Mouse (Mus musculus) splenic B cell, adult 2 months (primary cell): ENCODE data around the gene Sez6l.

Experiments
- DNase-seq: peaks from one replicate; pipeline ENCODE4 v3.0.0-alpha.2; 2011; ENCODE audit warnings: low read depth, low spot score
- H3K27me3 ChIP-seq: 2 replicates; pipeline ENCODE4 v1.6.1; 2012; ENCODE audit warnings: mild to moderate bottlenecking, low read length, moderate library complexity, mixed read lengths; ENCODE audit not compliant: control insufficient read depth, poor library complexity, insufficient read depth, severe bottlenecking
- H3K36me3 ChIP-seq: 2 replicates; pipeline ENCODE4 v1.6.1; 2012; ENCODE audit warnings: mild to moderate bottlenecking, low read length, moderate library complexity, mixed read lengths; ENCODE audit not compliant: control insufficient read depth, poor library complexity, insufficient read depth, severe bottlenecking

Sez6l gene

DNA sequence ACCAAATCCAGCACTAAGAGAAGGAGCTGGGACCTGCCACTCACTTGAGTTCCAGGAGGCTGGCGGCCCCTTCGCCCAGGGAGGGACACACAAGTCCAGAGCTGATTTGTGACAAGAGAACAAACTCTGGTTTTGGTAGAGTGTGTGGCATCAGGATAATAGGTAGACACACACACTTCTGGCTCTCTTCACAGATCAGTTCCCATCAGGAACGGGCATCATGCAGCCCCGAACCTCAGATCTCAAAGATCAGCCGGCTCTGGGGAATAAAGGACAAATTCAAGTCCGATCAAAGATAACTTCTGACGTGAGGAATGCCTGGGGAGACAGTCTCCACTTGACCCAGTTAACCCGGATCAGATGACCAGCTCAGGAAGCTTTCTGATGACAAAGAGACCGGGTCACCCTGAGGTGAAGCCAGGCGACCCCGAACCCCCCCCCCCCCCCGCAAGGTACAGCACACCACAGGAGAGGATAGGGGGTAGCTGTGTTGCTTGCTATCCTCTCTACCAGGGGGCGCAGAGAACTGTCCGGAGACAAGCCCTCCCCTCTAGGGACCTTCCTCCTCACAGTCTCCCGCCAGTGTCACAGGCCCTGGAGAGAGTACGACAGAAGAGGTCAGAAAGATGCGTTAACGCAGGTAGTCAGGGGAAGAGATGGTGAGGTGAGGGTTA lies 183.1 kb downstream of the Sez6l start:
- DNase-seq: no peak
- Histone ChIP-seq H3K27me3 (no peaks in the 10 kb centered on the region), H3K36me3 (no peaks in the 10 kb centered on the region)

DNA sequence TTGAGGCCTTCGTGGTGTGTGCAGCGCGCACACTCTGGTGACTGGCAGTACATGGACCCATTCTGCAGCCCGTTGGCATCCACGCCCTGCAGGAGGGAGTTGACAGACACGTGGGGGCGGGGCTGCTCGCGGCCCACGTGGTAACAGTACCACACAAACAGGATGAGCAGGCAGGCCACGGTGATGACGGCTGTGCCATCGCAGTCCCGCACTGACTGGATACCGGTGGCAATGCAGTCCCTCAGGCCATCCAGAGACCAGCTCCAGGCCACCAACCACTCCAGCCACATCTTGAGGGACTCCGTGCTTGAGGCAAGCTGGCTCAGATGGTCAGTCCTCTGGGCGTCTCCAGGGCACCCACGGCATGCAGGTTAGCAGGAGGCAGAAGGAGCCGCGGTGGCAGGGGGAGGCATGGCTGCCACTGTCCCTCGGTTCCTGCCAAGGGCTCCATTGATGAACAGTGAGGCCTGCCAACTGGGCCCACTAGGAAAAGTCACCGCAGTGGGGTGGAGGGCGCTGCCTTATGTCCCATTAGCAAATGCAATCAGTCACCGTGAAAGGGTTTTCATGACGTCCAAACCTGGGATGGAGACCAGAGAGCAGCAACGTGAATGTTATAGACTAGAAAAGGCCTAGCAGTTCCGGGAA lies 185.2 kb downstream of the Sez6l start:
- H3K36me3 ChIP-seq: no peaks in the 10 kb centered on the region
- DNase-seq: no peak
- H3K27me3 ChIP-seq: no peaks in the 10 kb centered on the region

DNA sequence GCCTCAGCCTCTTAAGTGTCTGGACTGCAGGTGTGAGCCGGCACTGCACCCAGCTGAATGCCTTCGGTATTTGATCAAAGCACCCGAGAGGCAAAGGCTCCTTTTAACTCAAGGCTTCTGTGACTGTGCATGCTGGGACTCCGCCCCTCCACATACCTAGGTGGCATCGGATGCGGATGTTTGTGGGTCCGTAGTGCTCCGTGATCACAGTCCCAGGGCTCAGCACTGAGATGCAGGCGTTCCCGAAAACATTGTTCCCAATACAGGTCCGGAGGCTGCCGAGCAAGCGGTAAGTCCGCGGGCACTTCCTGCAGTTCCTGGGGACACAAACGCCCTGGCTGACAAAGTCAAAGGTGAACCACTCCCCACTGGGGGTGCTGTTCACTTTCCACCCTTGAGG lies 186.0 kb downstream of the Sez6l start:
- no peaks in the 10 kb centered on the region for H3K27me3 ChIP-seq
- no peaks in the 10 kb centered on the region for H3K36me3 ChIP-seq
- DNase-seq: no peak

DNA sequence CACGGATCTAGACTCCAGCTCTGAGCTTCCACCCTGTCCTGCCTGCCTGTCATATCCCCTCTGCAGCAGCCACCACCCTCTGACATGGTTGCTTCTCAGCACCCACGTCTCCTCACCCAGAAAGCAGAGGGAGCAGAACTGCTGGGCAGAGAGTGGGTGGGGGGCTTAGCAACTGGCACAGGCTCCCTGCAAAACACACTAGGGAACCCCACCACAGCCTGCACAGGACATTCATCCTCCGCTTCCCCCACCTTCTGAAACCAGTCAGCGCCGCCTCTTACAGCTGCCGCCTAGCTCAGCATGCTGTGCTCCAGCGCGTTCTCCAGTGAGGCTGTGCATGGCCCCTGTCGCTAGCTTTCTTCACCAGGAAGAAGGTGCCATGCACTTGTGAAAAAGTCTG lies 187.6 kb downstream of the Sez6l start:
- no peaks in the 10 kb centered on the region for H3K27me3 ChIP-seq
- no peaks in the 10 kb centered on the region for H3K36me3 ChIP-seq

DNA sequence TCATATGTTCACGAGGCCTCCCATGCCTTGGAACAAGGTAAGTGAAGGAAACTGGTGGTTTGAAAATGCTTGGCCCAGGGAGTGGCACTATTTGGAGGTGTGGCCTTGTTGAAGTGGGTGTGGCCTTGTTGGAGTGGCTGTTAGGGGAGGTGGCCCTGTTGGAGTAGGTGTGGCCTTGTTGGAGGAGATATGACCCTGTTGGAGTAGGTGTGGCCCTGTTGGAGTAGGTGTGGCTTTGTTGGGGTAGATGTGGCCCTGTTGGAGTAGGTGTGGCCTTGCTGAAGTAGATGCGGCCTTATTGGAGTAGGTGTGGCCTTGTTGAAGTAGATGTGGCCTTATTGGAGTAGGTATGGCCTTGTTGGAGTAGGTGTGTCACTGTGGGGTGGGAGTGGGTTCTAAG lies 191.0 kb downstream of the Sez6l start:
- peak; percentile 15 for DNase-seq
- Histone ChIP-seq H3K36me3 (no peaks in the 10 kb centered on the region), H3K27me3 (no peaks in the 10 kb centered on the region)

More for the DNA sequence above, 187.6 kb downstream of the Sez6l start:
- no peak for DNase-seq

DNA sequence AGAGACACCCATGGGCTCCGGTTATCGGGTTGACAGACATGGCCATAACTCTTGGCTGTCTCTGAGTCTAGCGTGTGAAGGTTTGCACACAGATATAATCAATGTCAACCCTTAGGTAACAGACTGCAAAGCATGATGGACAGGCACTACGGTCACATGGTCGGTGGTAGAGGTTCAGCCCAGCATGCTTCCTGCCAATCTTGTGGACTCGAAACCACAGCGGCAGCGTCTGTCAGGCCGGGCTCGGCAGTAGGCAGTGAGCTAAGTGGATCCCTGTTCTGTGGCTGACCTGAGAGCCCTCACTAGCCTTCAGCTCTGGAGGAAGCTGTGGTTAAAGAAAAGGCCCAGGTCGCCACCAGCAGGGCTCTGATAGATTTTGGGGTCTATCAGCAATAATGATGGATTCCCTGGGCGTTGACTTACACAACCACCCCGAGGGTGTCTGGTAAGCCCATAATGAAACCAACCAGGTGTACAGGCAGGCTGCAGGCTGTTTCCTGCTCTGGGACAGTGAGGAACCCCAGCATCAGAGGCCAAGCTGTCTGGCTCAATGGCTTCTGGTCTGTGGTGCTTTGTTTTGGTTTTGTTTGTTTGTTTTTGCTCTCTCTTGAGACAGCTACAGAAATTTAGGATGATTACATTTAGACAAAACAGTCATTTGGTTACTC lies 192.0 kb downstream of the Sez6l start:
- H3K27me3 ChIP-seq: no peaks in the 10 kb centered on the region
- H3K36me3 ChIP-seq: no peaks in the 10 kb centered on the region
- peak; percentile 60 for DNase-seq

DNA sequence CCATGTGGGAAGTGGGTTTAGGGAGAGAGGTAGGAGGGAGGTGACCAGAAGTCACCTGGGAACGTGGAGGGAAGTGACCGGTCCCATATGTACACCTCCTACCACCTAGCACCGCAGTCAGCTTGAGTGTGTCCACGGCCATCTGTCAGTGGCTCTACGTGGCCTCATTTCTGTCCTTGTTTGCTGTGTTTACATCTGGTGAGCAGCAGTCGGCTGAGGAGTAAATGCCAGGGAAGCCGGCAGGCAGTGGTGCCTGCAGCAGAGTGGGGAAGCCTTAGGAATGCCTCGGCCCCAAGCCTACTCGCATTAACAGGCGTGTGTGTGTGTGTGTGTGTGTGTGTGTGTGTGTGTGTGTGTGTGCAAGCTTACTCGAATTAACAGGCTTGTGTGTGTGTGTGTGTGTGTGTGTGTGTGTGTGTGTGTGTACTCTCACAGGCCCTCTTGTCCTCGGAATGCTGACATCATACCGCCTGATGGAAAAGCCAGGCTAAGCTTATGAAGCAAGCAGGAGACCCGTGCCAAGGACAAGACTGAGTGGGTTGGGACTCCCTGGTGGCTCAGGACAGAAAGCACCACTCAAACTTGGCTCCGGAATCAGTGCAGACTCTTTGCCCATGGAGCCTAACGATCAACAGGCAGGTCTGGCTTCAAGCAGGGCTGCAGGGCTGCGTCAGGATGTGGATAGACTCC lies 194.2 kb downstream of the Sez6l start:
- no peaks in the 10 kb centered on the region; the same call in 1 of the 2 replicates for H3K36me3 ChIP-seq
- no peak for DNase-seq
- H3K27me3 ChIP-seq: no peaks in the 10 kb centered on the region

DNA sequence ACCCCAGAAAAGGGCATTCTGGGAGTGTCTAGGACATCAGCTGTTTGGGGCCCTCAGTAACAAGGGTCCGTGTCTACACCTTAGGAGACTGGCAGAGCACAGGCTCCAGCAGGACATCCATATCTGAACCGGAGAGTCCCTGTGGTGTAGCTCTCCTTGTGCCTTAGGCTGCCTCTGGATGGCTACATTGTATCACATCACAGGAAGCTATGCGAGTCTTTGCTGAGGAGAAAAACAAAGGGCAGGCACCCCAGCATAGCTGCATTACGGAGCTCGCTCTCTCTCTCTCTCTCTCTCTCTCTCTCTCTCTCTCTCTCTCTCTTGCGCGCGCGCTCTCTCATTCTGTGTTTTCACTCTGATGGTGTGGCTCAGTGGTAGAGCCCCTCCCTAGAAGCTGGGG lies 194.9 kb downstream of the Sez6l start:
- DNase-seq: no peak
- no peaks in the 10 kb centered on the region for H3K27me3 ChIP-seq
- H3K36me3 ChIP-seq: no peaks in the 10 kb centered on the region; the same call in 1 of the 2 replicates

DNA sequence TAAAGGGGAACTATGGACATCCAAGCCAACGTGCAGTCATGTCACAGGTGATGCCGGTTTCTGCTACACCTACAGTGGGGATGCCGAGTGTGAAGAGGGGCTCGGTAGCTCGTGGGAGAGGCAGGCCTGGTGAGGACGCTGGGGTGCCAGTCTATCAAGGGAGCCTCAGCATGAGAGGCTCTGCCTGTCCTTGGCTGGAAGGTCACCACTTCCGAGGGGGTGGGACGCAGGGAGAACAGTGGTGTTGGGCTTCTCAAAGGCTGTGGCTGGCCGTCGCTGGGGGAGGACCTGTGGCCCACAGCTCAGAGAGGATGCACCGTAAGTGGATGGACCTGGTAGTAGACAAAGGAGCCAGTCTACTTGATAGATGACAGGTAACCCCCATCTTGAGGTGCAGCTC lies 195.8 kb downstream of the Sez6l start:
- no peaks in the 10 kb centered on the region for H3K27me3 ChIP-seq
- no peak for DNase-seq
- H3K36me3 ChIP-seq: no peaks in the 10 kb centered on the region; the same call in 1 of the 2 replicates

DNA sequence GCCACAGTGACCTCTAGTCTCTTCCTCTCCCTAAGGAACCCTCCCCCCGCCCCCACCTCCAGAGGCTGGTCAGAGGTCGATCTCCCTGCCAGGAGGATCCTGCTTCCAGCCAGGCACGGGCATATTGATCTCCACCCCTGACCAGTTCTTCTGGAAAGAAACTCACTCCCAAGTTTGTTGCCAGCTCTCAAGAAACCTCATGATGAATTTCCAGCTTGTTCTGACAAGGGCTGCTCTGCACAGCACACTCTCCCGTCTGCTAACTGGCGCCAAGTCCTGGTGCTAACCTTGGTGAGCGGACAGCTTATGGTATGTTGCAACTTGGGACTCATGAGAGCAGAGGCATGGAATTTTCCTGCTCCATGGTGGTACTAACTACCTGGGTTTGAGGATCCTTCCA lies 198.3 kb downstream of the Sez6l start:
- DNase-seq: no peak
- H3K36me3 ChIP-seq: no peaks in the 10 kb centered on the region; the same call in 1 of the 2 replicates
- no peaks in the 10 kb centered on the region for H3K27me3 ChIP-seq

DNA sequence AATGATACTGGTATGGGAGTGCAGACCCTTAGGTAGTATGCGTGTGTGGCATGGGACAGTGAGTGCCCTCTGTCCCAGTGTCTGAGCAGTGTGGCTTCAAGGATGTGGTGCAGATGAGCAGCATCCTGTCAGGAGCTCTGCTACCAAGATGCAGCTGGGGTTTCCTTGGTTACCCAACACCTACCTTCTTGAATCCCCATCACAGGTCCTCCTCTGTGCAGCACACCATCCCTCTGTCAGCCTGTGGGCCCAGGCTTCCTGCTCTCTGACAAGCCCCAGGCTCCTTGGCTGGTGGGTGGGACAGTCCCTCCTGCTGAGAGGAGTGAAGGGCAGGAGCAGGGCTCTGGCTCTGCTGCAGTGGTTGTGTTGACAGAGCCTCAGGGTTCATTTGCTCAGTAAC lies 199.6 kb downstream of the Sez6l start:
- DNase-seq: no peak
- no peaks in the 10 kb centered on the region for H3K27me3 ChIP-seq
- H3K36me3 ChIP-seq: no peaks in the 10 kb centered on the region; the same call in 1 of the 2 replicates

DNA sequence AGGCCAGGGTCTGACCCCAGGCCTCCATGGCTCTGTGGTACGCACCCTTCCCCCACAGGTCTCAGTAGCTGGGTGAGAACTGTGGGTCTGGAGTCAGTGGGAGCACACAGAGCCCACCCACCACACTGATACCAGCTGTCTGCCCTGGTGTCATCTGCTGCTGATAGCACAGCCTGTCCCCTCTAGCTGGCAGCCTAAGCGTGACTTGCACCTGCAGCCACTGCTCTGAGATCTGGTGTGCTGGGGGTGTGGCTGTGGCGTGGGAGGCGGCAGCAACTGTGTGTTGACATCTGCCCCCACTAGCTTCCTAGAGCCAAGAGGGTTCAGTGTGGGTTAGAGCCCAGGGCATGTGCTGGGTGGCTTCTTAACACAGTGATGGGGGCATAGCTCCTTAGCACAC lies 200.9 kb downstream of the Sez6l start:
- Histone ChIP-seq H3K27me3 (no peaks in the 10 kb centered on the region), H3K36me3 (peaks cover 3% of the 10 kb centered on the region)
- no peak for DNase-seq

DNA sequence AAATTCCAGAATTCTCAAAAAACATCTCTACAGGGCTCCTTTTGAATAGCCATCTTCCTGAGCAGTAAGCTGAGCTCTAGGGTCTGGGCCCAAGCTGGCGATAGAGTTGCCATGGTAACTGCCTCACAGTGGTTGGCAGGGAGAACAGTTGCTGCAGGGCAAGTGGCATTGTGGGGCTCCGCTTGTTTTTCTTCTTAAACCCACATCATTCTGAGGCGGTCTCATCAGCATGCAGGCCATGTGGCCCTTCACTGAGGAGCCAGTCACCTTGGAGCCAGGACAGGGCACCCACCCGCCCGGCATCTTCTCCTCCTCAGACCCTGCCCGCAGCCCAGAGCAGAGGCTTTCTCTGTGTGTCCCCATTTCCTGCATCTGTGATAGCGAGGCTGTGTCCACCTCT lies 205.1 kb downstream of the Sez6l start:
- H3K27me3 ChIP-seq: no peaks in the 10 kb centered on the region
- peaks cover 3% of the 10 kb centered on the region for H3K36me3 ChIP-seq
- no peak for DNase-seq

DNA sequence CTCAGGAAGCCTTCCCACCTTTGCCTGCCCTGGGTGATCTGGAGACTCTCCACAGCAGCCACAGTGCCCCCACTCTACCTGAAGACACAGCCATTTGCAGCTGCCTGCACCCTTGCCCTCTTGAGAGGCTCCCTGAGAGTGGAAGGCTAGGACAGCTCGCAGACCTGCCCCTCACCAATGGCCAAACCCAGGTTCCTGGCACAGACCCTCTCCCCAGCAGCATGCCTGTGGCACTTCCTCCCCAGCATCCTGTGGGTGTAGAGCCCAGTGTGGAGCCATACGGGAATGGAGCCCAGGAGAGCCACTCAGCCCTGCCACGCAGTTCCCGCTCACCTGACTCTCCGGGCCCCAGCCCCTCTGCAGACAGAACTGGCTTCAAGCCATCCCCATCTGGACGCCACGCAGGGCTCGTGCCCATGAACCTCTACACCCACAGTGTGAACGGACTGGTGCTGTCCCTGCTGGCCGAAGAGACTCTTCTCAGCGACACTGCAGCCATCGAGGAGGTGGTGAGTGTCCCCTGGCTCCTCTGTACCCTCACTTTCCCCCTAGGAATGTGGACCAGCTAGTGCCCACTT lies 206.7 kb downstream of the Sez6l start:
- H3K36me3 ChIP-seq: peaks cover 3% of the 10 kb centered on the region; the same call in 1 of the 2 replicates
- no peak for DNase-seq
- H3K27me3 ChIP-seq: no peaks in the 10 kb centered on the region
